Comparison of ENCODE assay signal across 8 mouse cellular contexts in genomic region chr14:122223461-122224102, GRCm38 (mm10). TPM values are rescaled to one million over a fixed set of nuclear protein-coding genes. Genes with fewer than 3 reads are reported as not detected.
DNase-seq lines count a peak whose midpoint lies in the region; ATAC-seq lines count a peak whose summit lies in the region.

No protein-coding gene starts in this region.

- peaks cover 44% of the 10 kb centered on the region for H3K4me1 ChIP-seq in hindbrain, embryonic 10.5 days (replicated peaks)
- no peaks in the 10 kb centered on the region for H3K4me1 ChIP-seq in lung, embryonic 15.5 days

- H3K9me3 ChIP-seq in hindbrain, embryonic 10.5 days = peaks cover 7% of the 10 kb centered on the region; the same call in 1 of the 2 replicates
- H3K9me3 ChIP-seq in lung, embryonic 15.5 days = no peaks in the 10 kb centered on the region

- WGBS in hindbrain, embryonic 10.5 days = 19% methylated on average over 9 of the region's 9 CpGs
- WGBS in lung, embryonic 15.5 days = 17% methylated on average over 9 of the region's 9 CpGs

- DNase-seq in MEL-GATA-1-ER (ENCODE audit: extremely low read depth, low read depth) = peak; percentile 85
- peak; percentile 92 for DNase-seq in cerebellum, adult 8-10 months
- peak; percentile 88 for DNase-seq in forelimb bud, embryonic 11.5 days (ENCODE audit: low read depth, low spot score)
- DNase-seq in hindbrain, embryonic 10.5 days (ENCODE audit: low spot score) = peak; percentile 81
- peak; percentile 82 for DNase-seq in layer of hippocampus, adult 9-10 months (ENCODE audit: low spot score)
- DNase-seq in ovary, postnatal 10 days (ENCODE audit: low spot score) = peak; percentile 43
- peak; percentile 23 to 70 for DNase-seq in thymus, postnatal 10 days (ENCODE audit: low spot score in 2 of 2)

- H3K4me3 ChIP-seq in hindbrain, embryonic 10.5 days = no peak overlapping the region
- peak overlapping the region; percentile 15; the same call in 1 of the 2 replicates for H3K4me3 ChIP-seq in lung, embryonic 15.5 days

- H3K27me3 ChIP-seq in hindbrain, embryonic 10.5 days (ENCODE audit: insufficient read depth, poor library complexity, severe bottlenecking) = peaks cover 40% of the 10 kb centered on the region
- H3K27me3 ChIP-seq in lung, embryonic 15.5 days = peaks cover 38% of the 10 kb centered on the region

- no peaks in the 10 kb centered on the region for H3K36me3 ChIP-seq in hindbrain, embryonic 10.5 days
- no peaks in the 10 kb centered on the region for H3K36me3 ChIP-seq in lung, embryonic 15.5 days

- no peak overlapping the region for H3K9ac ChIP-seq in lung, embryonic 15.5 days

- H3K27ac ChIP-seq in hindbrain, embryonic 10.5 days = peak overlapping the region; percentile 80; the same call in 1 of the 2 replicates
- H3K27ac ChIP-seq in lung, embryonic 15.5 days = no peak overlapping the region

- peak overlapping the region; percentile 19; the same call in 1 of the 2 replicates for H3K4me2 ChIP-seq in lung, embryonic 15.5 days

- peak; percentile 84; the same call in 1 of the 2 replicates for ATAC-seq in lung, embryonic 15.5 days (ENCODE audit: borderline replicate concordance, extremely low read depth, low FRiP score, low TSS enrichment)

RNA-seq across cellular contexts. Expression of gene Clybl, which starts 42.1 kb away (rescaled TPM):
- 28.6 and 31.3 TPM in 2 replicates for polyA plus RNA-seq in hindbrain, embryonic 10.5 days (2016; fragmentation: Nextera tagmentation; extraction: Ambion mirVana)
- polyA plus RNA-seq in lung, embryonic 15.5 days (2015; fragmentation: Nextera tagmentation; extraction: Ambion mirVana) = 19.3 and 20.4 TPM in 2 replicates
